Mouse (Mus musculus) lung, postnatal 0 days (tissue): ENCODE results near the gene Rras2.

Source experiments
- CTCF ChIP-seq: IDR thresholded peaks from 2 replicates; pipeline ENCODE4 v1.5.1; 2016; ENCODE audit warnings: antibody characterized with exemption, mild to moderate bottlenecking
- EP300 ChIP-seq: IDR thresholded peaks from 2 replicates; pipeline ENCODE4 v1.6.1; 2016; ENCODE audit warnings: antibody characterized with exemption, mild to moderate bottlenecking, control low read depth

DNA sequence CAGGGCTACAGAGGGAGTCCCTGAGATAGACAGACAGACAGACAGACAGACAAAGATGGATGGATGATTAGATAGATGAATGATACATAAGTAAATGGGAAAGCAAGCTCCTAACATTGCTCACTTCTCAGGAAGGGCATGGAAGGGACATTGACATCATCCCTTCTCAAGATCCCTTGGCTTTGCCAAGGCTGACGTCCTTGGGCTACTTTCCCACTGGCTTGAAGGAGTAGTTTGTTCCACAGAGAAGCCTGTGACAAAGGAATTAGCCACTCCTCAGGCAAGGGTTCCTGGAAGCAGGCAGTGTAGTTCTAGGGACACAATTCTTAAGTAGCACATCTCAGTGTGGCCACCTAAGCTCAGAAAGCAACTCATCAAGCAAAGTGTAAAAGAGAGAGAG, 55.1 kb downstream of the Rras2 start:
- TF ChIP-seq CTCF, result no peak
- TF ChIP-seq EP300, result no peak; the same call in 1 of the 2 replicates
